Mouse (Mus musculus): ENCODE measurements around the gene Scml4.

Gene Scml4

GRCm38 (mm10) chr10:42862102-42862740 lies 2.1 kb downstream of the Scml4 start:
- DNase-seq: no peak

GRCm38 (mm10) chr10:42862806-42863205 lies 2.6 kb downstream of the Scml4 start:
- DNase-seq: no peak

GRCm38 (mm10) chr10:42863621-42864391 lies 3.6 kb downstream of the Scml4 start:
- peak; percentile 16 for DNase-seq

GRCm38 (mm10) chr10:42864696-42865095 lies 4.5 kb downstream of the Scml4 start:
- no peak for DNase-seq

GRCm38 (mm10) chr10:42868416-42868815 lies 8.2 kb downstream of the Scml4 start:
- DNase-seq: no peak

- DNase-seq: no peak
Measured at GRCm38 (mm10) chr10:42869467-42869866, 9.3 kb downstream of the Scml4 start.

- DNase-seq: no peak
Measured at GRCm38 (mm10) chr10:42872269-42873010, 12.3 kb downstream of the Scml4 start.

- no peak for DNase-seq
Measured at GRCm38 (mm10) chr10:42873077-42873595, 13.0 kb downstream of the Scml4 start.

- no peak for DNase-seq
Measured at GRCm38 (mm10) chr10:42876172-42876571, 16.0 kb downstream of the Scml4 start.

GRCm38 (mm10) chr10:42879269-42879681 lies 19.1 kb downstream of the Scml4 start:
- DNase-seq: no peak

GRCm38 (mm10) chr10:42879682-42880081 lies 19.5 kb downstream of the Scml4 start:
- no peak for DNase-seq

GRCm38 (mm10) chr10:42887040-42887439 lies 26.9 kb downstream of the Scml4 start:
- DNase-seq: no peak

GRCm38 (mm10) chr10:42888241-42888640 lies 28.1 kb downstream of the Scml4 start:
- DNase-seq: no peak

GRCm38 (mm10) chr10:42890365-42890764 lies 30.2 kb downstream of the Scml4 start:
- no peak for DNase-seq

GRCm38 (mm10) chr10:42892250-42892649 lies 32.1 kb downstream of the Scml4 start:
- DNase-seq: no peak

GRCm38 (mm10) chr10:42892987-42893386 lies 32.8 kb downstream of the Scml4 start:
- no peak for DNase-seq

- DNase-seq: no peak
Measured at GRCm38 (mm10) chr10:42893857-42894256, 33.7 kb downstream of the Scml4 start.

GRCm38 (mm10) chr10:42894263-42894662 lies 34.1 kb downstream of the Scml4 start:
- DNase-seq: peak; percentile 5

- DNase-seq: no peak
Measured at GRCm38 (mm10) chr10:42894696-42895095, 34.5 kb downstream of the Scml4 start.

GRCm38 (mm10) chr10:42896621-42897020 lies 36.5 kb downstream of the Scml4 start:
- DNase-seq: no peak

- DNase-seq: no peak
Measured at GRCm38 (mm10) chr10:42897166-42897565, 37.0 kb downstream of the Scml4 start.

GRCm38 (mm10) chr10:42897632-42898031 lies 37.5 kb downstream of the Scml4 start:
- no peak for DNase-seq

GRCm38 (mm10) chr10:42901361-42901760 lies 41.2 kb downstream of the Scml4 start:
- DNase-seq: no peak
